Mouse (Mus musculus): ENCODE results near the gene Fads3. TPM values are rescaled to one million over a fixed set of nuclear protein-coding genes. Genes with fewer than 3 reads are reported as not detected.

Fads3 gene
- total RNA-seq, 2 experiments from 2014 or later, result 0.76 to 1.8 TPM

DNA sequence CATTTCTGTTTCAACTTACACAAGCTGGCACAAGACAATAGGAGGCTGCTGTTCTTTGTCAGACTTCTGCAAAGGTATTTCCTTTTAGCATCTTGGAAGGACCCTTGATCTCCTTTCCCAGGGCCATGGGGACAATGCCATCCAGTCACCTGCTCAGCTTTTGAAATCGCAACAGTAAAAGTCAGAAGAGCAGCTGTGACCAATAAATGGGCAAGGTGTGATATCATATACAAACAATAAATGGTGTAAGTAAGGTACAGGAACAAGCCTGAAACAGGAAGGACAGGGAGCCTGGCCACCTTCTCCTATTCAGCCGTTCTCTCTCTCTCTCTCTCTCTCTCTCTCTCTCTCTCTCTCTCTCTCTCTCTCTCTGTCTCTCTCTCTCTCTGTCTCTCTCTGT, 9.1 kb downstream of the Fads3 start:
- no peak for ATAC-seq (ENCODE audit: poor library complexity, severe bottlenecking)

DNA sequence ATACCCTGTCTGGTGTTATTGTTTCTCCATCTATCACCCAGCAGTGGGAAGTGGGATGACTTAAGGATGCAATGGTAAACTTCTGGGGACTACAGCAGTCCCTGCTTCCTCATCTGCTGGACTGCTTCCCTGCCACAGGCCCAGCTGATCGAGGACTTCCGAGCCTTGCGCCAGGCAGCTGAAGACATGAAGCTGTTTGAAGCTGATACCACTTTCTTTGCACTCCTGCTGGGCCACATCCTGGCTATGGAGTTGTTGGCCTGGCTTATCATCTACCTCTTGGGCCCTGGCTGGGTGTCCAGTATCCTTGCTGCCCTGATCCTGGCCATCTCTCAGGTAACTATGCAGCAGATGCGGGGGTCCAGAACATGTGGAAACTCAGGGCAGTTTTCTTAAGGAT, 11.3 kb downstream of the Fads3 start:
- no peak for ATAC-seq (ENCODE audit: poor library complexity, severe bottlenecking)

DNA sequence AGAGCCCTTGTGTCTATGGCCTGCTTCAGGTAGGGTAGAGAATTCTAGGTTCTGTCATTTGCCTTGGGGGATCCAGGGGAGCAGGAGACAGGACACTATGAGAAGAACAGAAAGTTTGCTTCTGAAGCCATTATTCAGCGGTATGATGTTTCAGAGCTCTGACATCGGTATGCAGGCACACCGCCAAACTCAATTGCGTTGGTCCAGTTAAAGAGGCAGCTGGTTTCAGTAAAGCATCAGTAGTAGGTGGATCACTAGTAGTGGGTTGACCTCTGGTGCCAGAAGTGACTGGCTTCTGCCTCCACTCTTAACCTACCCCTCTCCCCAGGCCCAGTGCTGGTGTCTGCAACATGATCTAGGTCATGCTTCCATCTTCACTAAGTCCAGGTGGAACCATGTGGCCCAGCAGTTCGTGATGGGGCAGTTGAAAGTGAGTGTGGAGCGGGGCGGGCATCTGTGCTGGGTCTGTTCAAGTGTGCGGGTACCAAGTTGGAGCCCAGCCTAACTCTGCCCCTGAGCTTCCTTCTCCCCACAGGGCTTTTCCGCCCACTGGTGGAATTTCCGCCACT, 12.4 kb downstream of the Fads3 start:
- no peak for ATAC-seq (ENCODE audit: poor library complexity, severe bottlenecking)

DNA sequence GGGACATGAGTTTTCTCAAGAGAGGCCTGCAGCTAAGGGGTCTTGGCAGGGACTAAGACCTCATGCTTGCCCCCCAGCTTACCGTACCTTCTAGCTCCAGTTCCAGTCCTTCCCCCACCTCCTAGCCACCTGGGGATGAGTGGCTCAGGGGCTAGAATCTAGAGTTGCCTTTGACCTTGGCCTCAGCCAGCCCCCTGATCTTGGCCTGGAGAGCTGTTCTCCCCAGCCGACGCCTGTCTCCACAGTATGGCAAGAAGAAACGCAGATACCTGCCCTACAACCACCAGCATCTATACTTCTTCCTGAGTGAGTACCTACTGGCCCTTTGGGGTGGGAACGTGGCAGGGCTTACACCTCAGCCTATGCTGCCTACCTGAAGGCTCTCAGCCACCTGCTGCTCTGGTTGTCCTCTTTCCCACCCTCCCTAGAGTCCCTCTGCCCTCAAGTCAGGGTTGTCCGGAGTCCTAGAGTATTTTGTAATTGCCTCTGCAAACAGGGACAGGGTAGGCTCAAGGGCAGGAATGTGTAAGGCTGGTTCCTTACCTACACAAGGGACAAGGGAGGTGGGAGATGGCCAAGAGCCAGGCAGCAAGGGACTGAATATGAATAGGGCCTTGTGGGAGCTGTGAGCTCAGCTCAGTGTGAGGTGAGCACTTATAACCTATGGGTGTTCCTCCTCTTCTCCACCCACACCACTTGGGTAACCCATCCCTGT, 13.1 kb downstream of the Fads3 start:
- ATAC-seq (ENCODE audit: poor library complexity, severe bottlenecking), result no peak

DNA sequence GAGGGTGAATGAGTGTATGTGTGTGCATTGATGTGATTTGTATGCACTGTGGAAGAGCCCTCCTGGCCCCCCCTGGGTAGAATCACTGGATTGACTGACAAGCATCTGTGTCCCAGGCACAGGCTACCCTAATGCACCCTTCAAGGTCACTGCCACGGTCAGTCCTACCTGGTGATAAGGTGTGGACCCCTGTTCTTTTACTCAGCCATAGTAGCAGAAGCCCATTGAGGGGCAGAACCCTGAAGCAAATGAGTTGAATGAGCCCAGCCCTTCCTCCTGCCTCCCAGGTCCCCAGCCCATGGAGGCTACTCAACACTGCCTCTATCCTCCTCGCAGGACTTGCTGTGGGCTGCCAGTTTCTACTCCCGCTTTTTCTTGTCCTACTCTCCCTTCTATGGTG, 13.9 kb downstream of the Fads3 start:
- no peak for ATAC-seq (ENCODE audit: poor library complexity, severe bottlenecking)

DNA sequence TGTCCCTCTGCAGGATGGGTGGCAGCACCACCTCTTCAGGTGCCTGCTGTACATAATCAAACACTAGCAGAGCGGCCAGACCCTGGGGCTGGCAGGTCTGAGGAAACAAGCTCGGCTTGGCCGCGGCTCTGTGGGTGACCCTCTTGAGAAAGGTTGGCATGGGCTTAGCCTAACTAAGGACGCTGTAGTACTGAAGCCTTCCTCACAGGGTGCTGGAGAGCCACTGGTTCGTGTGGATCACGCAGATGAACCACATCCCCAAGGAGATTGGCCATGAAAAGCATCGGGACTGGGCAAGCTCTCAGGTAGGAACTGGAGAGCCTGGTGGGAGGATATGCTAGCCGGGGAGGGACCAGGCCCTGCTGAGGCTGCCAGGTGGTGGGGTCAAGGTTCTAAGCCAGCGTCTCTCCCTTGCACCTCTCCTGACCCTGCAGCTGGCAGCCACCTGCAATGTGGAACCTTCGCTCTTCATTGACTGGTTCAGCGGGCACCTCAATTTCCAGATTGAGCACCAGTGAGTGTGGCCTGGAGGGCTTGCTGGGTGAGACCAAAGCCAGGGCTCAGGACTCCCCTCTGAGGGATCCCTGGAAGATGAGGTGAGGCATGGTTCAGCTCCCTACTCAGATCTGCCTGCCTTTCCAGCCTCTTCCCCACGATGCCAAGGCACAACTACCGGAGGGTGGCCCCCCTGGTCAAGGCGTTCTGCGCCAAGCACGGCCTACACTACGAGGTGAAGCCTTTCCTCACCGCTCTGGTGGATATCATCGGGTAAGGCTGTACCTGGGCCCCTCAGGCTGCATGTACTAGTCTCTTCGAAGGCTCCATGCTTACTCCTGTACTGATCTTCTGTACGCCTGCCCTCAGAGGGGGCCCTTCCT, 14.7 kb downstream of the Fads3 start:
- no peak for ATAC-seq (ENCODE audit: poor library complexity, severe bottlenecking)

DNA sequence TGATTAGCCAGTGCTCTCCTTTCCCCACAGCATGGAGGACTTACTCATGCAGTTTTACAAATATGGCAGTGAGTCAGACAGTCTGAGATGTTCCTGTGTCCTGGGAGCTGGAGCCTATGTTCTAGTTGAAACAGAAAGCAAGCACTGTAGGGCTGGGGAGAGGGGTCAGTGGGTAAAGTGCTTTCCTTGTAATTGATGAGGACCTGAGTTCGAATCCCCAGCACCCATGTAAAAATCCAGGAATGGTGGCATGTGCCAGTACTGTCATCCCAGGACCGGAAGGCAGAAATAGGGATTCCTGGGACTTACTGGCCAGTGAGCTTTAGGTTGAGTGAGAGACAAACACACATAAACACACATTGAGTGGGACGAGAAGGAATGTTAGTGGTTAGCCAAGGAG, 15.3 kb downstream of the Fads3 start:
- ATAC-seq (ENCODE audit: poor library complexity, severe bottlenecking), result no peak

DNA sequence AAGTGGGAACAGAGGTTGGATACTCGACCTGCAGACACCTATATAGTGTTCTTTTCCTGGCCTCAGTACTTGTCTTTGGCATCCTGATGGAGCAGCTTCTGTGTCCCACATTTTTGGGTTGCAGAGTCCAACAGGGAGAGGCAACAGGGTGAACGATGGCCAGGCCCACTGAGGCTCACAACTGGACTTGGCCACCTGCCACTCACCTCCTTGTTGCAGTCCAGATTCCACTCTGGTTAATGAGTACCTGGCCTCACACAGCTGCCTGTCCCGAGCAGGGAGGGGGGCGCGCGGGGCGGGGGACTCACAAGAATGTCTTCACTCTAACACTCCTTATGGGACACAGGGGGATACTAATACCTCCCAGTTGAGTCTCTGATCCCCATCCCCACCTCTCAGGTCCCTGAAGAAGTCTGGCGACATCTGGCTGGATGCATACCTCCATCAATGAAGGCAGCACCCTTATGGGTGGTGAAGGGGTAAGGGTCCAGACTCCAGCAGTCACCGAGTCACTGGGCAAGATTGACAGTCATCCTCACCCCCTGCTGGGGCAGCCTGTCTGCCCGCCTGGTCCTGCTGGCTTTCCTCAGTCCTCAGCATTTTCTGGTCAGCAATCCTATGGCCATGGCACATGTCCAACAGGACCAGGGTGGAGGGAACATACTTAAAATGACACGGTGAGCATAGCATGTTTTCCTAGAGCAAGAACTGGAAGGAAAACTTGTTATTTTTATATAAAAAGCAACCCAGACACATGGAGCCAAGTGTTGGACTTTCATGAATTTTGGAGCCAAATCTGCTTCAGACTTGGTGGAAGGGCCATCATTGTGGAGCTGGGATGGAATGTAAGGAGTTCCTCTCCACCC, 16.4 kb downstream of the Fads3 start:
- ATAC-seq (ENCODE audit: poor library complexity, severe bottlenecking), result no peak

DNA sequence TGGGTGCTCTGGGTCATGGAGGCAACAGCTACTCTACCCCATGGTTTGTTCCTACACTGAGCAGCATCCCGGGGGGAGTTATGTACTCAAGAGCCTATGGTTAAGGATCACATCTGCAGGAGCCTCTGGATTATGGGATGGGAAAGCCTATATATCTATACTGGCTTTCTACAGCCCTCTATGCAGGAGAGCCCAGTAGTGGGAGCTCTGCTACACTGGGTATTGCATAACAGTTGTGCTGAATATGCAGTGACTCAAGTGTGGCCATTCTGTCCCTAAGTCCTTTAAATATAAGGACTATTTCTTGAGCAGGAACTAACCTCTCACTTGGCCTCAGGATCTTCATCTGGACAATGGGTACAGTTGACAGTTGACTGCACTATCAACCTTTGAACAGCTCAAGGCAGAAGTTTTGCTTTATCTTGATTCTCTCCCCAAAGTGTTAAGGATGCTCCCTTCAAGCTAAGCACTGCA, 17.0 kb downstream of the Fads3 start:
- no peak for ATAC-seq (ENCODE audit: poor library complexity, severe bottlenecking)

DNA sequence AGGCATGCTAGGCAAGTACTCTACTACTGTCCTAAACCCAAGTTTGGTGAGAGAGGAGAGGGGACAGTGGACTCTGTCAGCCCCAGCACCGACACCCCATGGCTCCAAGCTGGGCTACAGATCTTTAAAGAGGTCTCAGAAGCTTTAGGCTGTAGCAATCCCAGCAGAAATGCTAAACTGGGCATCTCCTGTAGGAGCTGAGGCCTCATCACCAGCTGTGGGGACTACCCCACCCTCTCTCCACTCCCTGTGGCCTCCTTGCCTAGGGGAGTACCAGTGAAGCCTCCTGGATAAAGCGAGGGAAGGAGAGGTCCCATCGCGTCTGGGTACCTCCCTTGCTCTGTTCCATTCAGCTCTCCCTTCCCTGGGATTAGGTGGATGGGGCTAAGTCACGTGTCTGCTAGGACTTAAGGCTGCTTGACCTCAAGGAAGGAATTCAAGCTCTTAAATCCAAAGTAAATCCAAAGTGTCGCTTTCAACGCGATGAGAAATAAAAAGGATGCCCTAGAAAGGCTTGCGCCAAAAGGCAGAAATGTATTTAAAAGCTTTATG, 17.6 kb downstream of the Fads3 start:
- ATAC-seq (ENCODE audit: poor library complexity, severe bottlenecking), result no peak

DNA sequence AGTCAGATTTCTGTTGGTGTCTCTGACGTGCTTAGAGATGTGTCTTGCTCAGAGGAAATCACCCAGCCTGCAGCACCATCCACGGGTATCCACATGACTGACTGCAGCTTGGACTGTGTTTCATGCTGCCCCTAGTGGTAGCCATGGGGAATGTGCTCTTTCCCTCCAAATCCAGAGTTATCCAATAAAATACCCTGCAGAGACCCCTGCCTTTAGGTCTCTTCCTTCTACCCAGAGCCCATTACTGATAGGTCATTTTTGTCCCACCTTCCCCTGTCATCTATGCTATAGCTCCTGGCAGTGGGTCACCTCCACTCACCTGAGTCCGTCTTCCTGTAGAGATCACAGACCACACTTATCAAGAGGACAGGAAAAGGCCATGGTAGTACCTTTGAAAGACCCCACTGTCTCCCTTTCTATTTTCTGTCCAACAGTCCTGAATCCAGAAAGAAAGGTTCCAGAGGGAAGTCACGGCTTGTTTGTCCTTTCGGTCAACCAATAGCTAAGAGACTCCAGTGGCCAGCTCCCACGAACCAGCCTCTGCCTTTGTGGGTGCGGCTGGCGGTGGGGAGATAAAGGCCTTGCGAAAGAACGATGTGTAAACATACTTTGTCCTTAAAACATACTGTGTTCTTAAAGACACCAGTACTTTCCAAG, 18.7 kb downstream of the Fads3 start:
- peak; percentile 67 for ATAC-seq (ENCODE audit: poor library complexity, severe bottlenecking)

DNA sequence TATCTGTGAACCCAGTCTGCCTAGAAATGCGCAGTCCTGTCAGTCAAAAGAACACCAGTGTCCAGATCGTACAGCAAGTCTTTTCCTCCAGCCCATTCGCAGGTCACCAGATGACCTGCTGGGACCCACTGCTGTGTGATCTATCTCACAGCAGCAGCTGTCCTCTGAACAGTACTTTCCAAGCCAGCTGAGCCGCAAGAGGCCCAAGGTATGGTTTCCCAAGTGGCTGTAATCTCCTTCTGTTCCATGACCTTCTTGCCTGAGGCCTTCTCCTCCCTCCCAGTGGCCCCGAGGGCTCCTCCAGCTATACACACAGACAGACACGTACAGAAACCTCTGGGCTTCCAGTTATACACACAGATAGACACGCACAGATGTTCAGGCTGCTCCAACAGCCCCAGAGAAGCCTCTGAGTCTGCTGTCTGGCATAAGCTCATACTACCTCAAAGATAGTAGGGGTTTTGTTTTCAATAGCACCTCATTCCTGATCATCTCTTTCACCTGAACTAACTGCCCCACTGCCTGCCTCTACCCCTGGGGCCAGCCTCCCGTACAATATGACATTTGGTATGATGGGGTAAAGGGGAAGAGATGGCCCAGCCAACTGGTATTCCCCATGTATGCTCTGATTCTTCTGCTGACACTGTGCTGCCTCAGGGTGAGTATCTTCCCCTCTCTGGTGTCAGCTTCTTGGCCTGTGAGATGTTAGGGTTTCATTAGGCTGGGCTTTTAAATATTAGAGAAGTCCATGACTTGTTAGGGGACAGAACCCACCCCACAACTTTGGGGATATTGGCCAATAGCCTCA, 19.6 kb downstream of the Fads3 start:
- no peak for ATAC-seq (ENCODE audit: poor library complexity, severe bottlenecking)

DNA sequence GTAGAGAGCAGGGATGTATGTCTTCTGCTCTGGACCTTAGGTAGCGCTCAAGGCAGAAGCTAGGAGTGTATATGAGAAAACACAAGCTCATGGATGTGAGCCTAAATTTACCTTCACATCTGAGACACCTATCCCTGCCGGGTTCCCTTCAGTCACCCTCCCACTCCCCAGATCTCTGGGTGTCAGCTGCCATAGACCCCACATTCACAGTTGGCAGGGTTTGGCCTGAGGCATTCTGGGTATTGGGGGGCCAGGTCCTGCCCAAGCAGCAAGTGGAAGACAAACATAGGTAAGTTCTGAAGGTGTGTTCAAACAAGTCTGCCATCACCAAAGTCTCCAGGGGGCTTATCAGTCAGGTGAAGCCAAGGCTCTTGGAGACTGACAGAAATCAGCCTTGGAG, 20.3 kb downstream of the Fads3 start:
- ATAC-seq (ENCODE audit: poor library complexity, severe bottlenecking), result no peak

DNA sequence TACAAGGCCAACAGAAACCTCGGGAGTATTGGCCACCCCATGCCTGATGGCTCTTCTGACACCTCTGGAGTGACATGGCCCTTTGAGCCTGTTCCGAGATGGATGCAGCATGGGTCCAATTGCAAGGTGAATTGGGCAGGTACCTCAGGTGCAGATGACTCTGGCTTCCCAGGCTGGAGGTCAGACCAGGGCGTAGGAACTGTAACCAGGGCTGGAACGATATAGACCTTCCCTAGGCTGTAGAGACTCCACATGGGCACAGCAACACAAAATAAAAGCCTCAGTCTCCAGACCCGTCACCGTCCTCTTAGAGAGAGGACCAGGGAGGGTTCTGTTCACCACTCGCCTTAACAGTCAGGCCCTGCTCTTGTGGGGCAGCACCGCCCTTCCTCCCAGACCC, 20.9 kb downstream of the Fads3 start:
- ATAC-seq (ENCODE audit: poor library complexity, severe bottlenecking), result no peak

DNA sequence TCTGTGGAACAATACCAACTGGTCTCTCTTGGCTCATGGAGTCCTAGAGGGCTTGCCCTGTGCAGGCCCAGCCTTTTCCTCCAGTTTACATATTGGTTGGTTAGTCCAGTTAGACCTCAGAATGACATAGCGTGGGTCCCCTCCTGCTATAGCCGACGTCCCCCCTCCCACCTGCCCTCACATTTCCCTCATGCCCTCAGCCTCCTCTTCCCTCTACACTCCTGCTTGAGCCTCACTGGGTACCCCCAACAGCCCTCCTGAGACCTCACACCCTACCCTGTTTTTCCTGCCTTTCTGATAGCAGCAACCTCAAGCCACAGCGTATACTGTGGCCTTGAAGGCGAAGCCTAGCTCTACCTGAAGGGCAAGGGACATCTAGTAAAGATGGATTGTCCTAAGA, 21.5 kb downstream of the Fads3 start:
- ATAC-seq (ENCODE audit: poor library complexity, severe bottlenecking), result no peak

DNA sequence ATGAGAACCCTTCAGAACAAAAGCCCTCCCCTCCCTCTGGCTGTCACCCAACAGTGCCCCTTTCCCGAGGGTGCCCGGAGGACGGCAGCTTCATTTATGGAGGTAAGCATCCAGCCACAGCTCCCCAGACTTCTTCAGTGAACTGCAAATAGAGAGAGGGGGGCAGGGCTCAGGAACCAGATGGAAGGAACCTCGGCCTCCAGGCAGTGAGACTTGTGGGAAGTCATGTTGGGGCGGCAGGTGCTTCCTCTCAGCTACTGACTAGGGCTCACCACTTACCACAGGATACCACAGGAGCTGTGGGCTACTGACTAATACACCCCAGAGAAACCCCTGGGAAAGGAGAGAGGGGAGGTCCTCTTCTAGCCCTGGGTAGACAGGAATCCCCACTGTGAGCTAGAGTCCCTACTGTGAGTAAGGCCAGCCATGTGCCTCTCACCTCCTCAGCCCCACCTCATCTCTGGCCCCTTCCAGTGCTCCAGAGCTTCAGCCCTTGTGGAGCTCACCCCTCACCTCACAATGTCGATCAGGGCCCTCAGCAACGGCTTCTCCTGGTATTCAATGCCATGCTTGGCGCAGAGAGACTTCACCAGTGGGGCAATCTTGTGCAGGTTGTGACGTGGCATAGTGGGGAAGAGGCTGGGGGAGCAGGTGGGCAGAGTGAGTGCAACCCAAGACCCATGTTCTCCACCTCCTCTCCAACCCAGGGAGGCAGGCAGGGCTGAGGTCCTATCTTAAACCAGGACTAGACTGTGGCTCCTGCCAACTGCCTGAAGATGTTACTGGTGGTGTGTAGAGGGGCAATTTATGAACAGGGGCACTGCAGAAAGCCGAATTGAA, 23.0 kb downstream of the Fads3 start:
- ATAC-seq (ENCODE audit: poor library complexity, severe bottlenecking), result peak; percentile 48

DNA sequence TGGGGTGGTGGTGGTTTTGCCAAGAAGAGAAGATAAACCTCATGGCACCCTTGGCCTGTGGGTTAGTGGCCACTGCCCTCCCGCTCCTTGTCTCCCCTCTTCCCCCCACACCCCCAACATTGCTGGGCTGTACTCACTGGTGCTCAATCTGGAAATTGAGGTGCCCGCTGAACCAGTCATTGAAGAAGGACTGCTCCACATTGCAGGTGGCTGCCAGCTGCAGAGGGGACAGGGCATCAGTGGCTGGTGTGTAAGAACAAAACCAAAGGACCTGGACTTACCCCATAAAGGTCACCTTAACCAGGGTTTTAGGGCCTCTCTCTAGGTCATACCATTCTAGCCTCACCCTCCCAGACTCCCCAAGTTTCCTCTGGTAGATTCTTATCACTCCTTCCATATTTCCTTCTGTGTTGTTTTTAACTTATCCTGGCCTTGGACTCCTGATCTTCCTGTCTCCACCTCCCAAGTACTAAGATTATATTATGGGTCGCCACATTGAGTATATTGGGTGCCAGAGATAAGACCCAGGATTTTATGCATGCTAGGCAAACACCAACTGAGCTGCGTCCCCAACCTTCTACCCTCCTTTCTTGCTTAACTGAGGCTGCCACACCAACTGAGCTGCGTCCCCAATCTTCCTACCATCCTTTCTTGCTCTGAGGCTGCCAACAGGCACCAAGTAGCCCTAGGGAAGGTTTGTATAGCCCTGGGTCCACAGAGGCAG, 24.3 kb downstream of the Fads3 start:
- ATAC-seq (ENCODE audit: poor library complexity, severe bottlenecking), result no peak

DNA sequence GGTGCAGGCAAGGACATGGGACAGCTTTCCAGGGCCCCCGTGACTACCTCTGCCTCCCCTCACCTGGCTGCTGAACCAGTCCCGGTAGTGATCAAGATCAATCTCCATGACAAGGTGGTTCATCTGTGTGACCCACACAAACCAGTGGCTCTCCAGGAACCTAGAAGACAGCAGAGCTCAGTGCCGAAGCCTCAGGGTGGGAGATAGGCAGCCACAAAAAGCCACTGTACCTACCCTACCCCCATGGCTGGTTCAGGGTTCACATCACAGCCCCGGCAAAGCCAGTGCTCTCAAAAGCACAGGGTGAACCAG, 24.8 kb downstream of the Fads3 start:
- no peak for ATAC-seq (ENCODE audit: poor library complexity, severe bottlenecking)

Measured in megakaryocyte, adult 5-6 weeks (primary cell).